Mouse (Mus musculus) small intestine, adult 2 months (tissue): ENCODE results near the gene Cox4i1. TPM values are rescaled to one million over a fixed set of nuclear protein-coding genes. Genes with fewer than 3 reads are reported as not detected.

ENCODE experiments used
- H3K27ac ChIP-seq: fragments of 200-500 bp; 2 replicates; pipeline ENCODE4 v1.5.1; 2012; ENCODE audit warnings: low read depth, low read length, control low read depth, inconsistent platforms; ENCODE audit not compliant: insufficient read depth
- H3K27me3 ChIP-seq: fragments of 200-500 bp; 2 replicates; pipeline ENCODE4 v1.6.1; 2012; ENCODE audit warnings: mild to moderate bottlenecking, moderate library complexity, low read length, inconsistent platforms; ENCODE audit not compliant: control insufficient read depth, insufficient read depth
- H3K36me3 ChIP-seq: fragments of 200-500 bp; 2 replicates; pipeline ENCODE4 v1.6.1; 2012; ENCODE audit warnings: mild to moderate bottlenecking, low read length, control low read depth, inconsistent platforms; ENCODE audit not compliant: control insufficient read depth, insufficient read depth
- H3K4me1 ChIP-seq: fragments of 200-500 bp; 2 replicates; pipeline ENCODE4 v1.6.1; 2012; ENCODE audit warnings: low read length, inconsistent platforms, mixed read lengths; ENCODE audit not compliant: control insufficient read depth, insufficient read depth, insufficient read length
- H3K4me3 ChIP-seq: fragments of 200-500 bp; 2 replicates; pipeline ENCODE4 v1.5.1; 2012; ENCODE audit warnings: low read depth, mild to moderate bottlenecking, control low read depth, inconsistent platforms, low read length, moderate library complexity
- CTCF ChIP-seq: fragments of 200-500 bp; IDR thresholded peaks from 2 replicates; pipeline ENCODE4 v1.5.1; 2012; ENCODE audit warnings: low read depth, mild to moderate bottlenecking, control low read depth, inconsistent platforms, low read length, moderate library complexity, mixed read lengths; ENCODE audit not compliant: insufficient replicate concordance, insufficient read length; ENCODE audit errors: extremely low read depth
- POLR2A ChIP-seq: fragments of 200-500 bp; IDR thresholded peaks from 2 replicates; pipeline ENCODE4 v1.6.1; 2012; ENCODE audit warnings: low read depth, mild to moderate bottlenecking, control low read depth, inconsistent platforms, low read length, moderate library complexity
- WGBS: fragments of 180-500 bp; shearing (Covaris S2); methylation state at CpG from one replicate; pipeline ENCODE4 v1.1.7; 2018; 5-methylcytosine and 5-hydroxymethylcytosine counted together
- polyA plus RNA-seq: library from polyadenylated mRNA; depleted of rRNA; stranded (reverse); fragments of >200 nt; gene quantifications from 2 replicates; pipeline ENCODE4 v1.2.3, GENCODE M21; 2012

The Cox4i1 gene
- polyA plus RNA-seq, 1 experiment = 1,064 TPM

DNA sequence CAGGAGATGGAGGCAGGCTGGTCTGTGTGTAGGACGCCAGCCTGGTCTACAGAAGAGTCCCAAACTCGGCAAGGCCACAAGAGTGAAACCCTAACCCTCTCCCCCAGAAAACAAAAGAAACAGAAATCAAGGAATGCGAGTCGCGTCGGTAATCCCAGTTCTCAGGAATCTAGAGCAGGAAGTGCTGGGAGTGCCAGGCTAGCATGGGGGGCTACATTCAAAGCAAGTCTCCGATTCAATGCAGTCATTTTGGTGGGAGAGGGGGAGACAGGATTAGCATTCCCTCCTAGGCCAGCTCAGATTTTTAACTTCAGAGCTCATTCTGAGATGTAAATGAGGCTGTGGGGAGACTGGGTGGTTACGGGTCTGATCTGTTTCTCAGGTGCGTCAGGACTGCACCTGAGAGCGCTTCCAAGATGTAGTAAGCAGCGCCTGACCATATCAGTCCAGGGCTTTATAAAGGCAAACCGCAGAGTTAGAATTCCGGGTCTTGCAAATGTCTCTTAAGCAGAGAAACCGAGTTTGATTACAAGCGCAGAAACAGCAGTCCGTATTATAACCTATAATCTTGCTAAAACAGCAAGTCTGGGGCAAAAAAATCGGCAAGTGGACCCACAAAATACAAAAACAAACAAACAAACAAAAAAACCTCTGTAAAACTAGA is 1.1 kb upstream of the Cox4i1 start:
- no peak overlapping the region for H3K27ac ChIP-seq
- H3K4me1 ChIP-seq = peaks cover 10% of the 10 kb centered on the region
- 5% methylated on average over 17 of the region's 17 CpGs for WGBS
- H3K4me3 ChIP-seq = peak overlapping the region; percentile 91
- H3K36me3 ChIP-seq = peaks cover 22% of the 10 kb centered on the region
- TF ChIP-seq CTCF (no peak), POLR2A (no peak)
- H3K27me3 ChIP-seq = no peaks in the 10 kb centered on the region

DNA sequence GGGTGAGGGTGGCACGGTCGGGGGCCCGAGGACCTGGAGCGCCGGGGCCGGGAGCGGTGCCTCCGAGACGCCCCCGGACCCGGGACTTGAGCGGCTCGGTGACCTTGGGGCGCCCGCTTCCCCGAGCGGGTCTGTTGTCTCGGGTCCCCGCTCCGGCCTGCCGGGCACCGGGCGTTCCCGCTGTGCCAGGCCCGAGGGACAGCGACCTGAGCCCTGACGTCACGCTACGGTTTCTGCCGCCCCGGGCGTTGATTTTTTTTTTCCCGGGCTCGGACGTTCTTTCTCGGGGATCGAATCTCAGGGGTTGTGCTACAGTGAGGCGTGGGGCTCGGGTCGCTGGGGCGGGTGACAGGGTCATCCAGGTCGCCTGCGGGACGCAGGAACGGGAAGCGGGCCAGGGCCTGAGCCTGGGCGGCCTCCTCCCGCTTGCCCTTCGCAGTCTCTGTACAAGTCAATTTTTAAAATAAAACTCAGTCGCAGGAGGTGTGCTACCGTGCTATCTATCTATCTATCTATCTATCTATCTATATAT is 418 bp downstream of the Cox4i1 start, which contains the start of gene Emc8:
Gene Emc8 (minus strand): TSS at position 200 of the 532 bp plus-strand sequence.
- Histone ChIP-seq H3K4me3 (peak within 1 kb of the TSS; percentile 99), H3K36me3 (peaks cover 37% of the 10 kb centered on the region), H3K27me3 (no peaks in the 10 kb centered on the region), H3K27ac (peak within 1 kb of the TSS; percentile 90), H3K4me1 (peaks cover 10% of the 10 kb centered on the region)
- TF ChIP-seq POLR2A (no peak), CTCF (no peak)
- under 1% methylated on average over 50 of the region's 51 CpGs for WGBS

DNA sequence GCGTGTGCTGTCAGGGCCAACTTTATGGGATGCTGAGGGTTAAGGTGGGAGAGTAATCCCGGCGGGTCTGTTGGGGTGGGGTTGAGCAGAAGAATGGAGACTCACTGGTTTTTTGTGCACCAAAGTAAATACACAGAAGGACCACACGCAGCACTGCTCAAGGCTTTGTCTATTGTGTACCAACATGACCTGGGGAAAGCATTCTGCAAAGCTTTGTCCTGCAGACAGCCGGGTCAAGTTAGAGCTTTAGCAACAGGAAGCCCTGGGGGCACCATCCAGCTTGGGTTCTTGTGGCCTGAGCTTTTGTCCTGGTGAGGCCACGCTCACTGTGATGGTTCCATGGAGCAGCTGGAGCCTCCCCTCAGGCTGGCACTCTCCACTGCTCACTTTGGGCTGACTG is 3.8 kb downstream of the Cox4i1 start:
- Histone ChIP-seq H3K27ac (no peak overlapping the region), H3K27me3 (no peaks in the 10 kb centered on the region), H3K36me3 (peaks cover 46% of the 10 kb centered on the region), H3K4me1 (peaks cover 5% of the 10 kb centered on the region; the same call in 1 of the 2 replicates), H3K4me3 (no peak overlapping the region)
- 61% methylated on average over 6 of the region's 6 CpGs for WGBS
- TF ChIP-seq CTCF (no peak), POLR2A (no peak)

DNA sequence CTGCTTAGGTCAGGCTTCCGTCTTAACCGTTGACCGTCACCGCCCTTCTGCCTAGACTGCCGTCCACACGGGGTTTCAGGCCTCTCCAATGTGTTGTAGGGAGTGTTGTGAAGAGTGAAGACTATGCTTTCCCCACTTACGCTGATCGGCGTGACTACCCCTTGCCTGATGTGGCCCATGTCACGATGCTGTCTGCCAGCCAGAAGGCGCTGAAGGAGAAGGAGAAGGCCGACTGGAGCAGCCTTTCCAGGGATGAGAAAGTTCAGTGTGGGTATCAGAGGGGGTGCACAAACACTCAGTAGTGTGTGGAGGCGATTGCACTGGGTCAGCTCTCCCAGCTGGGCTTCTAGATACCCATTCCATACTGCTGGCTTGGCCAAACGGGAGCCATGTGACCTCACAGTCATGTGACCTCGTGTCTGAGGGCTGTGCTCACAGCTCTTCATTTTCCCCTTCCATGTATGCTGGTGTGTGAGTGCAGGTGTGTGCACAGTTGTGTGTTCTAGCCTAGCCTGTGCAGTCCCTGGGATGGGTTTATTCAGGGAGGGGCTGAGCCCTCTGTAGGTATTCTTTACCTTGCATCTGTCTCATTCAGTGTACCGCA is 4.7 kb downstream of the Cox4i1 start:
- TF ChIP-seq CTCF = no peak
- TF ChIP-seq POLR2A = no peak
- no peak overlapping the region for H3K4me3 ChIP-seq
- WGBS = 83% methylated on average over 16 of the region's 16 CpGs
- H3K36me3 ChIP-seq = peaks cover 46% of the 10 kb centered on the region
- H3K27ac ChIP-seq = no peak overlapping the region
- H3K27me3 ChIP-seq = no peaks in the 10 kb centered on the region
- peaks cover 2% of the 10 kb centered on the region; the same call in 1 of the 2 replicates for H3K4me1 ChIP-seq

DNA sequence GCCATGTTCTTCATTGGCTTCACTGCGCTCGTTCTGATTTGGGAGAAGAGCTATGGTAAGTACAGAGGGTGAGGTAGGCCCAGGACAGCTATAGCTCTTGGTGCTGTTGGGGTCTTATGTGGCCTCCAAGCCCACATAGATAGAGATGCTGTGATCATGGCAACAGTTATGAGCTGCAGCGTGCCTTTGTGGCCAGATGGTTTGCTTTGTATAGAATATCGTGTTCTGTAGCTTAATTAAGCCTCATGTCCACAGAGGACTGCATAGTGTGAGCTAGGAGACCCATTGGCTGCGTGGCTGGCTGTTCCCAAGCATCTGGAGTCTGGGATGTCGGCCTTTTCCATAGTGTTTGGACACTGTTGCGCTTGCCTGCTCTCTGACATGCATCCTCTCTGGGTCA is 5.3 kb downstream of the Cox4i1 start:
- H3K27ac ChIP-seq = no peak overlapping the region
- no peaks in the 10 kb centered on the region for H3K27me3 ChIP-seq
- H3K36me3 ChIP-seq = peaks cover 46% of the 10 kb centered on the region
- H3K4me3 ChIP-seq = no peak overlapping the region
- TF ChIP-seq POLR2A = no peak
- no peak for TF ChIP-seq CTCF
- WGBS = 94% methylated on average over 7 of the region's 7 CpGs
- peaks cover 2% of the 10 kb centered on the region; the same call in 1 of the 2 replicates for H3K4me1 ChIP-seq

DNA sequence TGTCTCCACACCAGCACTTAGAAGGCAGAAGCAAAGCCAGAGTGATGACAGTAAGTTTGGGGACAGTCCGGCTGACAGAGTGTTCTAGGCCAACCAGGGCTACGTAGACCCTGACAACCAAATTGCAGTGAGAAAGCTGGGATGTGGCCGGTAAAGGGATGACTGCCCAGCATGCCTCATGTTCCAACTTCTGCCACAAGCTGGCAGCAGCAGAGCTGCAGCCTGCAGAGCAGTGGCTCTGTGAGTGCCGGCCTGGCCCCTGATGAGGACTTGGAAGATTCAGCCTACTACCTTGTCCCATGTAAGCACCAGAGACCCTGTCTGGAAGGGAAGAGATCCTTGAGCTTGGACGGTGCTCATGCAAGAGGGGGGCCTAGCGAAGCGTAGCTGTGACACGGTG is 7.7 kb downstream of the Cox4i1 start:
- Histone ChIP-seq H3K27me3 (no peaks in the 10 kb centered on the region), H3K36me3 (peaks cover 36% of the 10 kb centered on the region), H3K4me1 (peaks cover 12% of the 10 kb centered on the region), H3K4me3 (no peak overlapping the region), H3K27ac (no peak overlapping the region)
- 82% methylated on average over 8 of the region's 8 CpGs for WGBS
- TF ChIP-seq POLR2A (no peak), CTCF (no peak)

DNA sequence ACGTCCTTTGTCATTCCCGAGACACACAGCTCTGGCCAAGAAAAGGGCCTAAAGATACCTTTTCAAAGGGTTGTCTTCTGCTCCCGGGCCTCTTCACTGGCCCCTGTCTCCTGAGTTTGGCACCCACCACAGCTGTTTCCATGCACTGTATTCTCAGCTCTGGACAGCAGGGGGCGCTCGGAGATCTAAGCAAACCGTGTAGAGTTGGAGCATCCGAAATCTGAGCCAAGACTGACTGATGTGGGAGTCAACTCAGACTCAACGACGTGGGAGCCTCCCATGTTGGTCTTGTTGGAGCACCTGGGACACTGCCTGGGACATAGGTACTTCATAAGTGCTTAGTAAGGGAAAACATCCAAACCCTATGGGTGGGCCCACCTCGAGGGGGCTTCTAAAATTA is 10.4 kb downstream of the Cox4i1 start:
- WGBS = 12% methylated on average over 10 of the region's 10 CpGs
- TF ChIP-seq POLR2A (no peak), CTCF (peak; percentile 91; the same call in 1 of the 2 replicates)
- H3K36me3 ChIP-seq = peaks cover 9% of the 10 kb centered on the region
- H3K4me3 ChIP-seq = no peak overlapping the region
- H3K27me3 ChIP-seq = no peaks in the 10 kb centered on the region
- H3K4me1 ChIP-seq = peaks cover 23% of the 10 kb centered on the region
- H3K27ac ChIP-seq = no peak overlapping the region
